Mouse (Mus musculus): ENCODE measurements around the gene Sik2.

DNA sequence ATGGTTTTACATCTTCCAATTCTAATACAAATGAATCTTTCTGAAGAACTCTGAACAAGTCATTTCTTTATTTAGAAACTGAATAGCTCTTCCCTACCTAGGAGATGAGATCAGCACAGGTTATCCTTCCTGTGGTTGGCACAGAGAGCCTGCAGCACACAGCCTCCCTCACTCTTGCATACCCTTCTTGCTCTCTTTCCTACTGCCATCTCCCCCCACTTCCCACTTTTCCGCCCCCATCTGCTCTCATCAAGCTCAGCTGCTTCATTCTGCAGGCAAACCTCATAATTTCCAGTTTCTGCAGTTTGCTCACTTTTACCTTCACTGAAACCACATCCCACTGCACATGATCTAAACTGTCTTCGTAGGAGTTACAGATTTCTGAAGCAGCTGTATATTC lies 42.6 kb downstream of the Sik2 start:
- TF ChIP-seq ZNF384 (IDR thresholded peaks at IDR 0.05; ENCODE audit: low read depth, low read length) (no peak), ZC3H11A (IDR thresholded peaks at IDR 0.05; ENCODE audit: borderline replicate concordance, low read depth, low read length) (no peak), MAFK (IDR thresholded peaks at IDR 0.05; ENCODE audit: insufficient read depth, low read depth, low read length) (no peak)

Data from ES-E14 (cell line).